Mouse (Mus musculus): ENCODE measurements around the gene Tank. TPM values are rescaled to one million over a fixed set of nuclear protein-coding genes. Genes with fewer than 3 reads are reported as not detected.

The Tank gene
- polyA plus RNA-seq, 1 experiment from 2014 or later: 39.8 TPM

GRCm38 (mm10) chr2:61586166-61586565 is 7.8 kb downstream of the Tank start:
- ATAC-seq (ENCODE audit: insufficient read depth, low FRiP score, low TSS enrichment) (no peak), DNase-seq (ENCODE audit: low spot score) (no peak)
- Histone ChIP-seq H3K27ac (ENCODE audit: low read depth, low read length) (no peak overlapping the region), H3K36me3 (ENCODE audit: control insufficient read depth, insufficient read depth, low read length) (no peaks in the 10 kb centered on the region), H3K4me1 (ENCODE audit: control insufficient read depth, insufficient read depth, low read length) (no peaks in the 10 kb centered on the region), H3K27me3 (ENCODE audit: control insufficient read depth, insufficient read depth, low read length) (no peaks in the 10 kb centered on the region), H3K9me3 (ENCODE audit: control insufficient read depth, low read length) (no peaks in the 10 kb centered on the region), H3K9ac (ENCODE audit: low read length) (no peak overlapping the region), H3K4me3 (ENCODE audit: low read depth, low read length) (no peak overlapping the region), H3K4me2 (ENCODE audit: low read depth) (no peak overlapping the region)
- WGBS: 89% methylated on average over 3 of the region's 3 CpGs

- no peak overlapping the region for H3K4me2 ChIP-seq (ENCODE audit: low read depth)
- no peak overlapping the region for H3K27ac ChIP-seq (ENCODE audit: low read depth, low read length)
- ATAC-seq (ENCODE audit: insufficient read depth, low FRiP score, low TSS enrichment) (no peak), DNase-seq (ENCODE audit: low spot score) (no peak)
- H3K27me3 ChIP-seq (ENCODE audit: control insufficient read depth, insufficient read depth, low read length): no peaks in the 10 kb centered on the region
- no peaks in the 10 kb centered on the region for H3K9me3 ChIP-seq (ENCODE audit: control insufficient read depth, low read length)
- no peaks in the 10 kb centered on the region for H3K4me1 ChIP-seq (ENCODE audit: control insufficient read depth, insufficient read depth, low read length)
- 92% methylated on average over 2 of the region's 2 CpGs for WGBS
- no peak overlapping the region for H3K9ac ChIP-seq (ENCODE audit: low read length)
- no peaks in the 10 kb centered on the region for H3K36me3 ChIP-seq (ENCODE audit: control insufficient read depth, insufficient read depth, low read length)
- no peak overlapping the region for H3K4me3 ChIP-seq (ENCODE audit: low read depth, low read length)
Measured at GRCm38 (mm10) chr2:61590751-61591150, 12.4 kb downstream of the Tank start.

- no peaks in the 10 kb centered on the region for H3K9me3 ChIP-seq (ENCODE audit: control insufficient read depth, low read length)
Measured at GRCm38 (mm10) chr2:61592095-61592494, 13.7 kb downstream of the Tank start.

GRCm38 (mm10) chr2:61592699-61593029 is 14.3 kb downstream of the Tank start:
- H3K4me2 ChIP-seq (ENCODE audit: low read depth): peak overlapping the region; percentile 71; the same call in 1 of the 2 replicates
- H3K9me3 ChIP-seq (ENCODE audit: control insufficient read depth, low read length): no peaks in the 10 kb centered on the region
- no peak overlapping the region for H3K27ac ChIP-seq (ENCODE audit: low read depth, low read length)
- H3K4me3 ChIP-seq (ENCODE audit: low read depth, low read length): peak overlapping the region; percentile 65
- H3K36me3 ChIP-seq (ENCODE audit: control insufficient read depth, insufficient read depth, low read length): no peaks in the 10 kb centered on the region
- no peaks in the 10 kb centered on the region for H3K27me3 ChIP-seq (ENCODE audit: control insufficient read depth, insufficient read depth, low read length)
- no peak overlapping the region; the same call in 1 of the 2 replicates for H3K9ac ChIP-seq (ENCODE audit: low read length)
- ATAC-seq (ENCODE audit: insufficient read depth, low FRiP score, low TSS enrichment) (no peak; the same call in 1 of the 2 replicates), DNase-seq (ENCODE audit: low spot score) (no peak)
- no peaks in the 10 kb centered on the region for H3K4me1 ChIP-seq (ENCODE audit: control insufficient read depth, insufficient read depth, low read length)
- 18% methylated on average over 5 of the region's 5 CpGs for WGBS

More at GRCm38 (mm10) chr2:61592095-61592494, 13.7 kb downstream of the Tank start:
- H3K9ac ChIP-seq (ENCODE audit: low read length): no peak overlapping the region
- DNase-seq (ENCODE audit: low spot score) (no peak), ATAC-seq (ENCODE audit: insufficient read depth, low FRiP score, low TSS enrichment) (no peak)
- no peaks in the 10 kb centered on the region for H3K36me3 ChIP-seq (ENCODE audit: control insufficient read depth, insufficient read depth, low read length)
- H3K4me3 ChIP-seq (ENCODE audit: low read depth, low read length): no peak overlapping the region
- WGBS: 93% methylated on average over 3 of the region's 3 CpGs
- no peaks in the 10 kb centered on the region for H3K4me1 ChIP-seq (ENCODE audit: control insufficient read depth, insufficient read depth, low read length)
- no peak overlapping the region for H3K27ac ChIP-seq (ENCODE audit: low read depth, low read length)
- no peaks in the 10 kb centered on the region for H3K27me3 ChIP-seq (ENCODE audit: control insufficient read depth, insufficient read depth, low read length)
- H3K4me2 ChIP-seq (ENCODE audit: low read depth): no peak overlapping the region

GRCm38 (mm10) chr2:61593030-61593811 is 14.8 kb downstream of the Tank start:
- ATAC-seq (ENCODE audit: insufficient read depth, low FRiP score, low TSS enrichment): peak; percentile 95
- Histone ChIP-seq H3K27ac (ENCODE audit: low read depth, low read length) (peak overlapping the region; percentile 79), H3K27me3 (ENCODE audit: control insufficient read depth, insufficient read depth, low read length) (no peaks in the 10 kb centered on the region), H3K36me3 (ENCODE audit: control insufficient read depth, insufficient read depth, low read length) (no peaks in the 10 kb centered on the region), H3K4me2 (ENCODE audit: low read depth) (peak overlapping the region; percentile 71), H3K9me3 (ENCODE audit: control insufficient read depth, low read length) (no peaks in the 10 kb centered on the region), H3K4me1 (ENCODE audit: control insufficient read depth, insufficient read depth, low read length) (no peaks in the 10 kb centered on the region), H3K4me3 (ENCODE audit: low read depth, low read length) (peak overlapping the region; percentile 65), H3K9ac (ENCODE audit: low read length) (peak overlapping the region; percentile 74)
- WGBS: under 1% methylated on average over 61 of the region's 62 CpGs
- DNase-seq (ENCODE audit: low spot score): peak; percentile 92

- no peak for ATAC-seq (ENCODE audit: insufficient read depth, low FRiP score, low TSS enrichment)
- Histone ChIP-seq H3K9ac (ENCODE audit: low read length) (peak overlapping the region; percentile 74), H3K9me3 (ENCODE audit: control insufficient read depth, low read length) (no peaks in the 10 kb centered on the region), H3K27me3 (ENCODE audit: control insufficient read depth, insufficient read depth, low read length) (no peaks in the 10 kb centered on the region), H3K4me2 (ENCODE audit: low read depth) (peak overlapping the region; percentile 71), H3K27ac (ENCODE audit: low read depth, low read length) (no peak overlapping the region), H3K36me3 (ENCODE audit: control insufficient read depth, insufficient read depth, low read length) (no peaks in the 10 kb centered on the region), H3K4me1 (ENCODE audit: control insufficient read depth, insufficient read depth, low read length) (no peaks in the 10 kb centered on the region), H3K4me3 (ENCODE audit: low read depth, low read length) (peak overlapping the region; percentile 65)
- WGBS: 2% methylated on average over 12 of the region's 12 CpGs
- no peak for DNase-seq (ENCODE audit: low spot score)
Measured at GRCm38 (mm10) chr2:61593871-61594304, 15.5 kb downstream of the Tank start.

GRCm38 (mm10) chr2:61599730-61600129 is 21.3 kb downstream of the Tank start:
- no peak overlapping the region for H3K4me2 ChIP-seq (ENCODE audit: low read depth)
- ATAC-seq (ENCODE audit: insufficient read depth, low FRiP score, low TSS enrichment) (no peak), DNase-seq (ENCODE audit: low spot score) (no peak)
- no peak overlapping the region for H3K27ac ChIP-seq (ENCODE audit: low read depth, low read length)
- H3K4me3 ChIP-seq (ENCODE audit: low read depth, low read length): no peak overlapping the region
- WGBS: 93% methylated on average over 1 of the region's 1 CpGs
- H3K9me3 ChIP-seq (ENCODE audit: control insufficient read depth, low read length): no peaks in the 10 kb centered on the region
- H3K9ac ChIP-seq (ENCODE audit: low read length): no peak overlapping the region
- H3K36me3 ChIP-seq (ENCODE audit: control insufficient read depth, insufficient read depth, low read length): no peaks in the 10 kb centered on the region
- no peaks in the 10 kb centered on the region for H3K4me1 ChIP-seq (ENCODE audit: control insufficient read depth, insufficient read depth, low read length)
- no peaks in the 10 kb centered on the region for H3K27me3 ChIP-seq (ENCODE audit: control insufficient read depth, insufficient read depth, low read length)

GRCm38 (mm10) chr2:61603461-61603860 is 25.1 kb downstream of the Tank start:
- no peak overlapping the region for H3K27ac ChIP-seq (ENCODE audit: low read depth, low read length)
- H3K4me2 ChIP-seq (ENCODE audit: low read depth): no peak overlapping the region
- H3K9me3 ChIP-seq (ENCODE audit: control insufficient read depth, low read length): no peaks in the 10 kb centered on the region
- ATAC-seq (ENCODE audit: insufficient read depth, low FRiP score, low TSS enrichment): no peak
- no peak overlapping the region for H3K4me3 ChIP-seq (ENCODE audit: low read depth, low read length)
- H3K36me3 ChIP-seq (ENCODE audit: control insufficient read depth, insufficient read depth, low read length): no peaks in the 10 kb centered on the region
- H3K4me1 ChIP-seq (ENCODE audit: control insufficient read depth, insufficient read depth, low read length): no peaks in the 10 kb centered on the region
- 74% methylated on average over 3 of the region's 3 CpGs for WGBS
- no peak for DNase-seq (ENCODE audit: low spot score)
- H3K9ac ChIP-seq (ENCODE audit: low read length): no peak overlapping the region
- no peaks in the 10 kb centered on the region for H3K27me3 ChIP-seq (ENCODE audit: control insufficient read depth, insufficient read depth, low read length)

- no peaks in the 10 kb centered on the region for H3K27me3 ChIP-seq (ENCODE audit: control insufficient read depth, insufficient read depth, low read length)
- H3K4me3 ChIP-seq (ENCODE audit: low read depth, low read length): no peak overlapping the region
- H3K36me3 ChIP-seq (ENCODE audit: control insufficient read depth, insufficient read depth, low read length): no peaks in the 10 kb centered on the region
- DNase-seq (ENCODE audit: low spot score) (no peak), ATAC-seq (ENCODE audit: insufficient read depth, low FRiP score, low TSS enrichment) (no peak)
- H3K9me3 ChIP-seq (ENCODE audit: control insufficient read depth, low read length): no peaks in the 10 kb centered on the region
- H3K27ac ChIP-seq (ENCODE audit: low read depth, low read length): no peak overlapping the region
- WGBS: 89% methylated on average over 1 of the region's 1 CpGs
- no peak overlapping the region for H3K4me2 ChIP-seq (ENCODE audit: low read depth)
- no peaks in the 10 kb centered on the region for H3K4me1 ChIP-seq (ENCODE audit: control insufficient read depth, insufficient read depth, low read length)
- H3K9ac ChIP-seq (ENCODE audit: low read length): no peak overlapping the region
Measured at GRCm38 (mm10) chr2:61606942-61607341, 28.6 kb downstream of the Tank start.

All from neural tube, embryonic 11.5 days (tissue).